Mouse (Mus musculus): ENCODE data around the gene Faf2.

GRCm38 (mm10) chr13:54701243-54701642, 79.7 kb downstream of the Faf2 start, which contains the start of gene Cdhr2:
- TF ChIP-seq CTCF (IDR thresholded peaks at IDR 0.05; ENCODE audit: borderline replicate concordance, extremely low read depth, insufficient read depth, insufficient read length): no peak
- no peak for TF ChIP-seq POLR2A (IDR thresholded peaks at IDR 0.05; ENCODE audit: borderline replicate concordance, extremely low read depth, insufficient read depth, insufficient read length, poor library complexity, severe bottlenecking)

Data from brain, embryonic 14.5 days (tissue).